Mouse (Mus musculus) heart, postnatal 0 days (tissue): ENCODE data around the gene Zwilch. TPM values are rescaled to one million over a fixed set of nuclear protein-coding genes. Genes with fewer than 3 reads are reported as not detected.

Experiments used
- ATAC-seq: fragments of 200-750 bp; cut with Nextera tagmentation; 2 replicates; pipeline ENCODE4 v1.8.0; 2017; ENCODE audit warnings: low read depth, moderate number of reproducible peaks, moderate library complexity; ENCODE audit not compliant: insufficient read depth
- DNase-seq: peaks from one replicate; pipeline ENCODE4 v3.0.0-alpha.2; 2016; ENCODE audit warnings: low spot score
- H3K27ac ChIP-seq: fragments of 300-500 bp; sonication (generic); 2 replicates; pipeline ENCODE4 v1.5.1; 2014; ENCODE audit warnings: low read depth, mild to moderate bottlenecking
- H3K27me3 ChIP-seq: fragments of 300-500 bp; sonication (generic); 2 replicates; pipeline ENCODE4 v1.6.1; 2014; ENCODE audit warnings: low read length, mixed read lengths; ENCODE audit not compliant: control insufficient read depth, insufficient read depth
- H3K36me3 ChIP-seq: fragments of 300-500 bp; sonication (generic); replicated peaks from 2 replicates; pipeline ENCODE4 v1.6.1; 2014; ENCODE audit warnings: low read length, mixed read lengths; ENCODE audit not compliant: control insufficient read depth, insufficient read depth
- H3K4me1 ChIP-seq: fragments of 300-500 bp; sonication (generic); 2 replicates; pipeline ENCODE4 v1.6.1; 2014; ENCODE audit warnings: antibody characterized with exemption; ENCODE audit not compliant: control insufficient read depth, insufficient read depth
- H3K4me2 ChIP-seq: fragments of 300-500 bp; sonication (generic); 2 replicates; pipeline ENCODE4 v1.6.1; 2014; ENCODE audit warnings: low read depth, mild to moderate bottlenecking, low read length, moderate library complexity
- H3K4me3 ChIP-seq: fragments of 300-500 bp; sonication (generic); 2 replicates; pipeline ENCODE4 v1.5.1; 2014; ENCODE audit warnings: low read depth, low read length
- H3K9ac ChIP-seq: fragments of 300-500 bp; sonication (generic); replicated peaks from 2 replicates; pipeline ENCODE4 v1.6.1; 2014; ENCODE audit warnings: low read depth, low read length, mixed read lengths
- H3K9me3 ChIP-seq: fragments of 300-500 bp; sonication (generic); replicated peaks from 2 replicates; pipeline ENCODE4 v1.6.1; 2016; ENCODE audit warnings: low read length; ENCODE audit not compliant: control insufficient read depth
- CTCF ChIP-seq: IDR thresholded peaks from 2 replicates; pipeline ENCODE4 v1.5.1; 2016; ENCODE audit warnings: antibody characterized with exemption, control low read depth, low read depth
- EP300 ChIP-seq: IDR thresholded peaks from 2 replicates; pipeline ENCODE4 v1.6.1; 2016; ENCODE audit warnings: antibody characterized with exemption, low read depth
- WGBS: fragments of 180-500 bp; shearing (Covaris S2); extraction: QIAGEN DNeasy Blood & Tissue Kit; methylation state at CpG from one replicate; pipeline ENCODE4 v1.1.7; 2014; 5-methylcytosine and 5-hydroxymethylcytosine counted together
- polyA plus RNA-seq: library from polyadenylated mRNA; unstranded; fragments of >200 nt; fragmentation: Nextera tagmentation; extraction: Ambion mirVana; gene quantifications from 2 replicates; pipeline ENCODE4 v1.2.1, GENCODE M21; 2015
- total RNA-seq: library from RNA; depleted of rRNA; stranded (reverse); fragments of >200 nt; gene quantifications from 2 replicates; pipeline ENCODE4 v1.2.3, GENCODE M21; 2014; ENCODE audit warnings: low replicate concordance; rRNA removed

Gene Zwilch
- total RNA-seq, result 9.8 and 28.8 TPM in 2 replicates
- 3.8 and 4.9 TPM in 2 replicates for polyA plus RNA-seq

GRCm38 (mm10) chr9:64172816-64173665, at the start of gene Zwilch, which contains the start of gene Rpl4:
Zwilch (minus strand) TSS chr9:64173104.
Rpl4 (plus strand) TSS chr9:64173375.
- Histone ChIP-seq H3K4me2 (peak within 1 kb of the TSS; percentile 73), H3K4me1 (peaks cover 5% of the 10 kb centered on the region), H3K9ac (peak within 1 kb of the TSS; percentile 71), H3K27me3 (no peaks in the 10 kb centered on the region), H3K27ac (peak within 1 kb of the TSS; percentile 82), H3K4me3 (peak within 1 kb of the TSS; percentile 83), H3K9me3 (no peaks in the 10 kb centered on the region), H3K36me3 (peaks cover 34% of the 10 kb centered on the region)
- 1% methylated on average over 42 of the region's 42 CpGs for WGBS
- TF ChIP-seq CTCF, result no peak
- peak; percentile 96 for TF ChIP-seq EP300
- peak; percentile 84 for DNase-seq
- ATAC-seq, result peak; percentile 78

GRCm38 (mm10) chr9:64222098-64222497, 49.2 kb upstream of the Zwilch start:
- WGBS, result 65% methylated on average over 2 of the region's 2 CpGs
- Histone ChIP-seq H3K9ac (no peak overlapping the region), H3K36me3 (no peaks in the 10 kb centered on the region), H3K27ac (no peak overlapping the region), H3K4me1 (peaks cover 4% of the 10 kb centered on the region; the same call in 1 of the 2 replicates), H3K4me3 (no peak overlapping the region), H3K9me3 (no peaks in the 10 kb centered on the region), H3K27me3 (no peaks in the 10 kb centered on the region), H3K4me2 (no peak overlapping the region)
- ATAC-seq (no peak), DNase-seq (no peak)
- TF ChIP-seq CTCF, result no peak
- TF ChIP-seq EP300, result no peak

- H3K4me3 ChIP-seq, result no peak overlapping the region
- no peaks in the 10 kb centered on the region for H3K36me3 ChIP-seq
- no peak for TF ChIP-seq CTCF
- TF ChIP-seq EP300, result no peak
- no peak overlapping the region for H3K27ac ChIP-seq
- 71% methylated on average over 4 of the region's 4 CpGs for WGBS
- no peak overlapping the region for H3K4me2 ChIP-seq
- H3K9ac ChIP-seq, result no peak overlapping the region
- DNase-seq (no peak), ATAC-seq (no peak)
- H3K9me3 ChIP-seq, result no peaks in the 10 kb centered on the region
- H3K4me1 ChIP-seq, result peaks cover 8% of the 10 kb centered on the region
- no peaks in the 10 kb centered on the region for H3K27me3 ChIP-seq
Measured at GRCm38 (mm10) chr9:64221480-64221879, 48.6 kb upstream of the Zwilch start.

- no peak for DNase-seq
- no peak for TF ChIP-seq CTCF
- TF ChIP-seq EP300, result no peak
- Histone ChIP-seq H3K36me3 (no peaks in the 10 kb centered on the region), H3K27ac (no peak overlapping the region), H3K4me3 (no peak overlapping the region), H3K4me1 (peaks cover 10% of the 10 kb centered on the region), H3K9me3 (no peaks in the 10 kb centered on the region), H3K4me2 (no peak overlapping the region), H3K9ac (no peak overlapping the region), H3K27me3 (no peaks in the 10 kb centered on the region)
- no peak for ATAC-seq
- 78% methylated on average over 1 of the region's 1 CpGs for WGBS
Measured at GRCm38 (mm10) chr9:64220603-64221002, 47.7 kb upstream of the Zwilch start.

- Histone ChIP-seq H3K36me3 (no peaks in the 10 kb centered on the region), H3K27ac (no peak overlapping the region), H3K9me3 (no peaks in the 10 kb centered on the region), H3K9ac (no peak overlapping the region), H3K4me3 (no peak overlapping the region), H3K27me3 (no peaks in the 10 kb centered on the region), H3K4me2 (no peak overlapping the region), H3K4me1 (peaks cover 10% of the 10 kb centered on the region)
- no peak for TF ChIP-seq CTCF
- no peak for TF ChIP-seq EP300
- WGBS, result 86% methylated on average over 10 of the region's 10 CpGs
- DNase-seq (no peak), ATAC-seq (no peak)
Measured at GRCm38 (mm10) chr9:64219772-64220420, 47.0 kb upstream of the Zwilch start.
